Mouse (Mus musculus): ENCODE results near the gene B4galt3.
"Not testable (repeated sequence)": the region's sequence is repeated elsewhere in the genome, so short reads cannot be mapped to it uniquely, and the experiment has no call there.

Gene B4galt3

DNA sequence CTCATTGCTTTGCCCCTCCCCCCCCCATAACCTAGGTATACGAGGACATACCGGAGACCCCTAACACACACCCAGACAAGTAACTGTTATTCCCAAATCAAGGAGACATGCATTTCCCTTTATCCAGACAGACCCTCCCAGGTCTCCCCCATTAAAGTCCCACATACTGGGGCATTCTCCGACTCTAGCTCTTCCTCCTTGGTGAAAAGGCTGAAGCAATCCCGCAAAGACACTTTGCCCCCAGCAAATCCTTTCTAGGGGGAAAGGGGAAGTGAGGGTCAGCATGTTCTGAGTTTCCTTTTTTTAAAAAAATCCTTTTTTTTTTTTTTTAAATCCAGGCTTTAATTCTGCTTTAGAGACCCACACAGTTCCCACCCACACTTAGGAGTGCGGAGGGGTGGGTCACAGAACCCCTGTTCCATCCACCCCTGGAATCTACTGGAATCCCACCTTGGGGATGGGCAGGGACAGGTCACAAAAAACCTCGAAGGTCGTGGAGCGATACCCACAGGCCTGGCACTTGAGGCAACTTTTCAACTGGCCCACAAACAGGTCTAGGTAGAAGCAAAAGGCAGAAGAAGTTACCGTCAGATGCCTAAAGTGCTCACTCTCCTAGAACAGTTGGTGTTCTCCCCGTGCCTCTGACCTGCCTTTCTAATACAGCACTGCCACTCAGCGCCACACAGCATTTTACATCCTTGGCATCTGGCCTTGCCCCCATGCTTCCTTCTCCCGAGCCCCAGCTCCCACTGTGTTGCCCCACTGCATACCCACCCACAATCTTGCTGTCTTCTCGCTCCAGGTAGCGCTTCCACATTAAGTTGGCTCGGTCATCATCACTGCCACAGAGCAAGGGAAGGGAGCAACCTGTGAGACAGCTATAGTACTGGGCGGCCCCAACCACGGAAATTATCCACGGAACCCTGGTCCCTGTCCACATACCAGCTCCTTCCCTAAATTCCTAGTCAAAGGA, 13.3 kb downstream of the B4galt3 start:
- DNase-seq (ENCODE audit: low read depth, low spot score) = no peak

GRCm38 (mm10) chr1:171284491-171284890, 14.4 kb downstream of the B4galt3 start:
- DNase-seq (ENCODE audit: low read depth, low spot score) = no peak

GRCm38 (mm10) chr1:171285096-171285892, 15.2 kb downstream of the B4galt3 start:
- DNase-seq (ENCODE audit: low read depth, low spot score) = no peak

DNA sequence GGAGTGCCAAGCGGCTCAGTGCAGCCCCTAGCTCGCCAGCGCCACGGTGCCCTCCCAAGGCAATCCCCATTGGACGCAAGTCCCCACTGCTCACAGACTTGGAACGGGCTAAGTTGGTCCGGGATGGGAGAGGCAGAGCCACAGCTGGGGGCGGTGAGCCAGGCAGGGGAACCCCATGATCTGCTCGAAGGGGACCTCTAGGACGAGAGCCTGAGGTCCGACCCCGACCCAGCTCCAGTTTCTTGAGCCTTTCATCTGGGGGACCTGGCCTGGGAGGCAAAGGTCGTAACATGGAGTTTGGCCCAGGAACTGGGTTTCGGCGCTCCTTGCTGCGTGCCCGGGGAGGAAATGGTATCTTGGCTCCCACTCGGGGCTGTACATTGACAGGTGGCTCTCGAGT, 16.4 kb downstream of the B4galt3 start:
- DNase-seq (ENCODE audit: low read depth, low spot score) = no peak

- DNase-seq (ENCODE audit: low read depth, low spot score) = peak; percentile 83
Observed at GRCm38 (mm10) chr1:171287136-171288081, 17.3 kb downstream of the B4galt3 start, which contains the start of gene Usp21. TSS of gene Usp21 (minus strand) at chr1:171287991.

- no peak for DNase-seq (ENCODE audit: low read depth, low spot score)
Observed at GRCm38 (mm10) chr1:171288328-171288727, 18.2 kb downstream of the B4galt3 start.

GRCm38 (mm10) chr1:171293351-171293750, 23.2 kb downstream of the B4galt3 start:
- no peak for DNase-seq (ENCODE audit: low read depth, low spot score)

DNA sequence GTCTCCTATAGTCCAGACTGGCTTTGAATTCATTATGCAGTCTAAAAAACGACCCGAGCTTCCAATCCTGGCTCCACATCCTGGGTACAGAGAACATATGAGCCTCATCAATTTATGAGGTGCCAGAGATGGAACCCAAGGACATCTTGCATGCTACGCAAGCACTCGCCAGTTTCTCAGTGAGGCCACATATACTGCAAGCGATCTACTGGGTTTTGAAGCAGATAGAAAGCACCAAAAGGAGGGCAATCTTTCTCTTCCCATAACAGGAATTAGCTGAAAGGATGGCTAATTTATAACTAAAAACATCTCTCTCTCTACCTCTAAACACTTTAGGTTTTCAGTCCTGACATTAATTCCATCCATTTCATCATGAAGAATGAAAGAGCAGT, 23.8 kb downstream of the B4galt3 start:
- no peak for DNase-seq (ENCODE audit: low read depth, low spot score)

GRCm38 (mm10) chr1:171294298-171295062, 24.4 kb downstream of the B4galt3 start, which contains the start of gene Ufc1:
TSS of gene Ufc1 (minus strand) at chr1:171295024.
- DNase-seq (ENCODE audit: low read depth, low spot score) = peak; percentile 81

DNA sequence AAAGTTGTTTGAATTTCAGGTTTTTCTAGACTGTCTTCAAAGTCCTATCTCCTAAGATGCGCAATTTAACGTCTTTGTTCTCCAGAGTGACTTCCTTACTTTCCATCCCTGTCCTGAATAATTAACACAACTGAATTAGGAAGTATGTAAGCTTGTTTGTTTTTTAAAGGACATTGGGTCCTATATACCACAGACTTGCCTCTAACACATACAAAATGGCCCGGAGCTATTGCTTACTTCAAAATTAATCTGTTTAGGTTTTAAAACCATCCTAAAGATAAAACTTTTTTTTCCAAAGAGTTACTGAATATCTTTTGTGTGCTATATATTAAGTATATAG, 24.9 kb downstream of the B4galt3 start:
- no peak for DNase-seq (ENCODE audit: low read depth, low spot score)

GRCm38 (mm10) chr1:171298226-171298625, 28.1 kb downstream of the B4galt3 start:
- DNase-seq (ENCODE audit: low read depth, low spot score) = no peak

GRCm38 (mm10) chr1:171306157-171306556, 36.0 kb downstream of the B4galt3 start:
- not testable (repeated sequence) for DNase-seq (ENCODE audit: low read depth, low spot score)

- no peak for DNase-seq (ENCODE audit: low read depth, low spot score)
Observed at GRCm38 (mm10) chr1:171309321-171309720, 39.2 kb downstream of the B4galt3 start.

GRCm38 (mm10) chr1:171319748-171320147, 49.6 kb downstream of the B4galt3 start:
- DNase-seq (ENCODE audit: low read depth, low spot score) = no peak

GRCm38 (mm10) chr1:171320151-171320550, 50.0 kb downstream of the B4galt3 start:
- DNase-seq (ENCODE audit: low read depth, low spot score) = no peak

DNA sequence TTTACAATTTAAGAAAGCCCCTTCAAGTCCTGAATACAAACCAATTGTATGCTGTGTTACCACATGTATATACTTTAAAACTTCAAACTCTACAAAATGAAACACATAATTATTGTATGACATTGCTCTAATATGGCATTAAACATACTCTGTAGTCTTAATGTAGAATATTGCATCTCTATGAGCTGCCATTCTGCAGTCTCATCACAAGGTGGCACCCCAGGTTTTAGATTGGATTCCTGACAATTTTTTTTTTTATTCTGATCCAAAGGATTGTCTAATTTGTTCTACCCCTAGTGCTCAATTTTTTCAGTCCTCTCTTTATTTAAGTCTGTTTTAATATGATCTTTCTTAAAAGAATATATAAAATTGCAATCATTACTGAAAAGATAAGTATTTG, 51.3 kb downstream of the B4galt3 start:
- no peak for DNase-seq (ENCODE audit: low read depth, low spot score)

DNA sequence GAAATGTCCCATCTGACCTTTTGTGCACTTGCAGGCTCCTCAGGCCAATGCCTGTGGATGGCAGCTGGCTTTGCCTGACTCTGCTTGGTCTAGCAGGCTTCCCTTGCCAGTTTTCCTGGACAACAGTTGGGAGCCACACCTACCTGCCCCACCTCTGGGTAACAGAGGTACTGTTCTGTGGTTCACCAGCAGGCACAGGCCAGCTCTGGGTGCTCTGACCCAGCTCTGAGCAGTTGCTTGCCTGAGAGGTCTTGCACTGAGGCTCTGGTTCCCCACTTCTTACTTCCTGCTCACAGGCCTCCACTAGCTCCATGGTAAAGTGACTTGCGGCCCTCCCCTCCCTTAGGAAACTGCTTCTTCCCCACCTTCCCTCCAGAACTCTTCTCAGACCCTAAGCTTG, 51.9 kb downstream of the B4galt3 start:
- DNase-seq (ENCODE audit: low read depth, low spot score) = no peak

DNA sequence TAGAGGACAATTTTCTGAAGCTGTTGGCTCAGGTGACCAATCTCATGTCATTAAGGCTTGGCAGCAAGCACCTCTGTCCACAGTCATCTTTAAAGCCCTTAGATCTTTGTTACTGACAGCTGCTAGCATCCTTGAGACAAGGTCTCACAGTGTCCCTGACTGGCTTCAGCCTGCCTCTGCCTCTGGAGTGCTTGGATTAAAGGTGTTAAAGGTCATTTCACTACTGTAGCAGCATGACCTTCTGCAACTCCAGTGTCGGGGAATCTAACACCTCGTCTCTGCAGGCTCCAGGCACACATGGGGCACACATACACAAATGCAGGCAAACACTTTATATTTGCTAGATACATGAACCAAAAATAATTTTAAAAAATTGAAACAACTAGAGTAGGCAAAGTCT, 55.4 kb downstream of the B4galt3 start:
- no peak for DNase-seq (ENCODE audit: low read depth, low spot score)

All from brain, embryonic 18.5 days (tissue).